Mouse (Mus musculus) neutrophil, adult 5-6 weeks (primary cell): ENCODE measurements at regions not wholly inside any gene's neighbourhood (a gene's known extent, or its start where the extent isn't known, plus 50 kb on each side); places are given as distances from the start of the nearest gene placed in this dataset.

Experiments used
- ATAC-seq: fragments of 151-379, 151-347 bp; 2 replicates; pipeline ENCODE4 v1.8.0; 2017; ENCODE audit warnings: mild to moderate bottlenecking, moderate TSS enrichment; ENCODE audit not compliant: insufficient number of reproducible peaks, poor library complexity, low FRiP score, severe bottlenecking; ENCODE audit errors: extremely low read depth

- ATAC-seq = 0 out of 2 replicates have a peak, but pooled peaks have one; percentile 23
These were observed 104.3 kb downstream of the Btg1 start for GRCm38 (mm10) chr10:96720956-96721688.

- no peak for ATAC-seq
These were observed 105.7 kb downstream of the Btg1 start for GRCm38 (mm10) chr10:96722491-96722890.

GRCm38 (mm10) chr10:96723071-96723470 is 106.3 kb downstream of the Btg1 start:
- no peak for ATAC-seq

- peak; percentile 55 for ATAC-seq
These were observed 107.8 kb downstream of the Btg1 start for GRCm38 (mm10) chr10:96724436-96725175.

- no peak for ATAC-seq
These were observed 110.3 kb downstream of the Btg1 start for GRCm38 (mm10) chr10:96726801-96727780.

- no peak for ATAC-seq
These were observed 116.8 kb downstream of the Btg1 start for GRCm38 (mm10) chr10:96733581-96733980.

- ATAC-seq = no peak
These were observed 118.3 kb downstream of the Btg1 start for GRCm38 (mm10) chr10:96735146-96735545.

- no peak for ATAC-seq
These were observed 119.3 kb downstream of the Btg1 start for GRCm38 (mm10) chr10:96735885-96736628.

- no peak for ATAC-seq
These were observed 121.2 kb downstream of the Btg1 start for GRCm38 (mm10) chr10:96737972-96738371.

- ATAC-seq = 0 out of 2 replicates have a peak, but pooled peaks have one; percentile 13
These were observed 121.8 kb downstream of the Btg1 start for GRCm38 (mm10) chr10:96738606-96739005.

- no peak for ATAC-seq
These were observed 127.5 kb downstream of the Btg1 start for GRCm38 (mm10) chr10:96744167-96744777.

GRCm38 (mm10) chr10:96747015-96747663 is 130.3 kb downstream of the Btg1 start:
- no peak for ATAC-seq

GRCm38 (mm10) chr10:96750861-96751260 is 134.1 kb downstream of the Btg1 start:
- no peak for ATAC-seq

- ATAC-seq = peak; percentile 97
These were observed 134.9 kb downstream of the Btg1 start for GRCm38 (mm10) chr10:96751580-96752264.

GRCm38 (mm10) chr10:96752531-96752930 is 135.7 kb downstream of the Btg1 start:
- ATAC-seq = no peak

- ATAC-seq = no peak
These were observed 136.7 kb downstream of the Btg1 start for GRCm38 (mm10) chr10:96753521-96753920.

- no peak for ATAC-seq
These were observed 138.9 kb downstream of the Btg1 start for GRCm38 (mm10) chr10:96755674-96756073.
